Mouse (Mus musculus): ENCODE data around the gene Ralgapa1. TPM values are rescaled to one million over a fixed set of nuclear protein-coding genes. Genes with fewer than 3 reads are reported as not detected.

Gene Ralgapa1
- polyA plus RNA-seq, 1 experiment from 2014 or later: 13.8 TPM

DNA sequence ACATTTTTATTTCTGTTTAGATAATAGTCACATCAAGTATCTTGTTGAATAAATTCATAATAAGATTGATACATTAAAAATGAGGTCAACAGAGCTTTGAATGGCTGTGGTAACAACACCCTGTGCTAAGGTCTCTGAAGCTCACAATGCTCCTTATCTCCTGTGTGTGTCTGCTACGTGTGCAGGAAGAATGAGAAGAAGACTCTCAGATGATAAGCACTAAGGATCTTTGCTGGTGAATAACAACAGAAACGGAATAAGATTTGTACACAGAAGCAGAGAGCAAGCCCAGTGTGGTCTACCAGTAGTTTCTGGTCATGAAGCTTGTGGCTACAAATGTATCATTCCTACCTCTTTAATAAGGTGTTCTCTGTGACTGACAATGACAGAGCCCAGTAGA lies 210.2 kb downstream of the Ralgapa1 start:
- Histone ChIP-seq H3K4me2 (ENCODE audit: low read length) (no peak overlapping the region), H3K9ac (ENCODE audit: low read depth, low read length) (no peak overlapping the region), H3K36me3 (ENCODE audit: insufficient read depth, low read length) (peaks cover 7% of the 10 kb centered on the region; the same call in 1 of the 2 replicates), H3K27ac (no peak overlapping the region), H3K4me3 (replicated peaks; ENCODE audit: low read depth, low read length) (no peak overlapping the region), H3K4me1 (replicated peaks; ENCODE audit: insufficient read depth, low read length) (no peaks in the 10 kb centered on the region), H3K27me3 (ENCODE audit: insufficient read depth, low read length) (no peaks in the 10 kb centered on the region), H3K9me3 (replicated peaks; ENCODE audit: low read length) (no peaks in the 10 kb centered on the region)
- no peak for ATAC-seq (replicated peaks; ENCODE audit: low FRiP score, low read depth)
- DNase-seq (ENCODE audit: low spot score): no peak
- TF ChIP-seq CTCF (IDR thresholded peaks at IDR 0.05; ENCODE audit: low read depth): no peak
- 82% methylated on average over 2 of the region's 2 CpGs for WGBS

GRCm38 (mm10) chr12:55607902-55608301 lies 213.1 kb downstream of the Ralgapa1 start:
- H3K4me3 ChIP-seq (replicated peaks; ENCODE audit: low read depth, low read length): no peak overlapping the region
- no peak for TF ChIP-seq CTCF (IDR thresholded peaks at IDR 0.05; ENCODE audit: low read depth)
- no peaks in the 10 kb centered on the region for H3K4me1 ChIP-seq (replicated peaks; ENCODE audit: insufficient read depth, low read length)
- no peak overlapping the region for H3K4me2 ChIP-seq (ENCODE audit: low read length)
- H3K9ac ChIP-seq (ENCODE audit: low read depth, low read length): no peak overlapping the region
- ATAC-seq (replicated peaks; ENCODE audit: low FRiP score, low read depth) (peak; percentile 52; the same call in 1 of the 2 replicates), DNase-seq (ENCODE audit: low spot score) (no peak)
- no peak overlapping the region for H3K27ac ChIP-seq
- H3K36me3 ChIP-seq (ENCODE audit: insufficient read depth, low read length): 0 out of 2 replicates have a peak, but pooled peaks cover 3% of the 10 kb centered on the region
- H3K27me3 ChIP-seq (ENCODE audit: insufficient read depth, low read length): no peaks in the 10 kb centered on the region
- 21% methylated on average over 4 of the region's 4 CpGs for WGBS
- no peaks in the 10 kb centered on the region for H3K9me3 ChIP-seq (replicated peaks; ENCODE audit: low read length)

- WGBS: 62% methylated on average over 3 of the region's 3 CpGs
- ATAC-seq (replicated peaks; ENCODE audit: low FRiP score, low read depth) (no peak), DNase-seq (ENCODE audit: low spot score) (no peak)
- Histone ChIP-seq H3K27ac (no peak overlapping the region), H3K4me1 (replicated peaks; ENCODE audit: insufficient read depth, low read length) (peaks cover 9% of the 10 kb centered on the region; the same call in 1 of the 2 replicates), H3K9me3 (replicated peaks; ENCODE audit: low read length) (no peaks in the 10 kb centered on the region), H3K9ac (ENCODE audit: low read depth, low read length) (no peak overlapping the region), H3K4me2 (ENCODE audit: low read length) (no peak overlapping the region), H3K27me3 (ENCODE audit: insufficient read depth, low read length) (peaks cover 16% of the 10 kb centered on the region), H3K4me3 (replicated peaks; ENCODE audit: low read depth, low read length) (no peak overlapping the region), H3K36me3 (ENCODE audit: insufficient read depth, low read length) (no peaks in the 10 kb centered on the region)
- TF ChIP-seq CTCF (IDR thresholded peaks at IDR 0.05; ENCODE audit: low read depth): no peak
These were observed 216.6 kb downstream of the Ralgapa1 start for GRCm38 (mm10) chr12:55604411-55604810.

- Histone ChIP-seq H3K27ac (no peak overlapping the region), H3K36me3 (ENCODE audit: insufficient read depth, low read length) (no peaks in the 10 kb centered on the region), H3K9me3 (replicated peaks; ENCODE audit: low read length) (no peaks in the 10 kb centered on the region), H3K4me2 (ENCODE audit: low read length) (peak overlapping the region; percentile 68), H3K4me3 (replicated peaks; ENCODE audit: low read depth, low read length) (peak overlapping the region; percentile 14; the same call in 1 of the 2 replicates), H3K27me3 (ENCODE audit: insufficient read depth, low read length) (peaks cover 34% of the 10 kb centered on the region), H3K4me1 (replicated peaks; ENCODE audit: insufficient read depth, low read length) (peaks cover 16% of the 10 kb centered on the region; the same call in 1 of the 2 replicates), H3K9ac (ENCODE audit: low read depth, low read length) (no peak overlapping the region)
- WGBS: 2% methylated on average over 42 of the region's 42 CpGs
- ATAC-seq (replicated peaks; ENCODE audit: low FRiP score, low read depth): 0 out of 2 replicates have a peak, but pooled peaks have one; percentile 34
- DNase-seq (ENCODE audit: low spot score): no peak
- TF ChIP-seq CTCF (IDR thresholded peaks at IDR 0.05; ENCODE audit: low read depth): no peak
These were observed 220.4 kb downstream of the Ralgapa1 start for GRCm38 (mm10) chr12:55600503-55600994.

DNA sequence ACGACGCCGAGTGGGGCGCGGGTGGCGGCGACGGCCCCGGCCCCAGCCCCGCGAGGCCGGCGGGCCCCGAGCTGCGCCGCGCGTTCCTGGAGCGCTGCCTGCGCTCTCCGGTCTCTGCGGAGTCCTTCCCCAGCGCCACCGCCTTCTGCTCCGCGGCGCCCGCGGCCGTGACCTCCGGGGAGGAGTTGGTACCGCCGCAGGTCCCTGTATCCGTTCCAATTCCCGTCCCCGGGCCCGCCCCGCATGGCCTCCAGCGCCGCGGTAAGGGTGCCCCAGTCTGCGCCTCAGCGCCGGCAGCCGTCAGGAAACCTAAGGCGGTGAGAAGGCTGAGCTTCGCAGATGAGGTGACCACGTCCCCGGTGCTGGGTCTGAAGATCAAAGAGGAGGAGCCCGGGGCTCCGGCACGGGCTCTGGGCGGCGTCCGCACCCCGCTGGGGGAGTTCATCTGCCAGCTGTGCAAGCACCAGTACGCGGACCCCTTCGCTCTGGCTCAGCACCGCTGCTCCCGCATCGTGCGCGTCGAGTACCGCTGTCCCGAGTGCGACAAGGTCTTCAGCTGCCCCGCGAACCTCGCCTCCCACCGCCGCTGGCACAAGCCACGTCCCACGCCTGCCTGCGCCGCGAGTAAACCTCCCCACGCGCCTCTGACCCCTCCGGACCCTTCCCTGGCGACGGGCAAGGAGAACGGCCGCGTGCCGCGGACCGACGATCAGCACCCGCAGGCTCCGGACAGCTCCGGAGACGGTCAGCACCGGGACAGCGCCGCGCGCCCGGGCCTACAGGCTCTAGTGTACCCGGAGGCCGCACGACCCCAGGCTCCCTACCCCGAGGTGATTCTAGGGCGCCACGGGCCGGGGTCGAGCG lies 221.1 kb downstream of the Ralgapa1 start:
- peak overlapping the region; percentile 33 for H3K4me3 ChIP-seq (replicated peaks; ENCODE audit: low read depth, low read length)
- TF ChIP-seq CTCF (IDR thresholded peaks at IDR 0.05; ENCODE audit: low read depth): no peak

GRCm38 (mm10) chr12:55598887-55599561 lies 221.9 kb downstream of the Ralgapa1 start, which contains the start of gene Insm2:
Gene Insm2, plus strand, starts transcription at chr12:55599427.
- ATAC-seq (replicated peaks; ENCODE audit: low FRiP score, low read depth) (0 out of 2 replicates have a peak, but pooled peaks have one; percentile 22), DNase-seq (ENCODE audit: low spot score) (no peak)
- under 1% methylated on average over 77 of the region's 77 CpGs for WGBS
- H3K9me3 ChIP-seq (replicated peaks; ENCODE audit: low read length): no peaks in the 10 kb centered on the region
- H3K27me3 ChIP-seq (ENCODE audit: insufficient read depth, low read length): peaks cover 34% of the 10 kb centered on the region
- H3K4me3 ChIP-seq (replicated peaks; ENCODE audit: low read depth, low read length): peak within 1 kb of the TSS; percentile 33
- H3K27ac ChIP-seq: no peak within 1 kb of the TSS
- no peak for TF ChIP-seq CTCF (IDR thresholded peaks at IDR 0.05; ENCODE audit: low read depth)
- peak within 1 kb of the TSS; percentile 68 for H3K4me2 ChIP-seq (ENCODE audit: low read length)
- peaks cover 16% of the 10 kb centered on the region; the same call in 1 of the 2 replicates for H3K4me1 ChIP-seq (replicated peaks; ENCODE audit: insufficient read depth, low read length)
- no peak within 1 kb of the TSS for H3K9ac ChIP-seq (ENCODE audit: low read depth, low read length)
- no peaks in the 10 kb centered on the region for H3K36me3 ChIP-seq (ENCODE audit: insufficient read depth, low read length)

More for the DNA sequence above, 221.1 kb downstream of the Ralgapa1 start:
- peak; percentile 92 for ATAC-seq (replicated peaks; ENCODE audit: low FRiP score, low read depth)
- Histone ChIP-seq H3K9me3 (replicated peaks; ENCODE audit: low read length) (no peaks in the 10 kb centered on the region), H3K9ac (ENCODE audit: low read depth, low read length) (no peak overlapping the region), H3K4me2 (ENCODE audit: low read length) (peak overlapping the region; percentile 68), H3K27me3 (ENCODE audit: insufficient read depth, low read length) (peaks cover 34% of the 10 kb centered on the region), H3K4me1 (replicated peaks; ENCODE audit: insufficient read depth, low read length) (peaks cover 16% of the 10 kb centered on the region; the same call in 1 of the 2 replicates), H3K27ac (no peak overlapping the region), H3K36me3 (ENCODE audit: insufficient read depth, low read length) (no peaks in the 10 kb centered on the region)
- DNase-seq (ENCODE audit: low spot score): peak; percentile 73
- WGBS: 1% methylated on average over 109 of the region's 109 CpGs
